Comparison of ENCODE assay signal across 12 mouse cellular contexts in genomic region chr11:96917415-96917814, GRCm38 (mm10). TPM values are rescaled to one million over a fixed set of nuclear protein-coding genes. Genes with fewer than 3 reads are reported as not detected.
DNase-seq lines count a peak whose midpoint lies in the region; ATAC-seq lines count a peak whose summit lies in the region.
"Had no signal": no experiment of that assay in that cellular context is flagged by ENCODE, and none has a peak within 500 bp of the region (broad histone marks: within the 10 kb centered on the region; RNA-seq: fewer than 3 reads in every experiment).

No protein-coding gene starts in this region.

- H3K9me3 ChIP-seq in liver, embryonic 12.5 days (replicated peaks): no peaks in the 10 kb centered on the region
- H3K9me3 ChIP-seq: limb, embryonic 12.5 days had no signal

- intact Hi-C loops in gastrocnemius, postnatal 36 days (cut with DNase I): no loop called here

- H3K9ac ChIP-seq in liver, embryonic 12.5 days: peak overlapping the region; percentile 69
- H3K9ac ChIP-seq: limb, embryonic 12.5 days had no signal

- peak overlapping the region; percentile 26 for H3K4me3 ChIP-seq in liver, embryonic 12.5 days

- peak; percentile 84 for ATAC-seq in liver, embryonic 12.5 days

- H3K27me3 ChIP-seq in liver, embryonic 12.5 days (replicated peaks): 0 out of 2 replicates have a peak, but pooled peaks cover 8% of the 10 kb centered on the region

- peaks cover 7% of the 10 kb centered on the region; the same call in 1 of the 2 replicates for H3K36me3 ChIP-seq in liver, embryonic 12.5 days
- H3K36me3 ChIP-seq: limb, embryonic 12.5 days had no signal

- H3K4me2 ChIP-seq in liver, embryonic 12.5 days: peak overlapping the region; percentile 57

- WGBS in liver, embryonic 12.5 days (ENCODE audit: insufficient replicate concordance): 26% methylated on average over 6 of the region's 6 CpGs

- peak overlapping the region; percentile 92 for H3K27ac ChIP-seq in liver, embryonic 12.5 days
- H3K27ac ChIP-seq: limb, embryonic 12.5 days had no signal

- peak; percentile 43 for DNase-seq in cerebellum, adult 9-10 months
- no peak for DNase-seq in cerebellum, postnatal 4 days (ENCODE audit: low spot score in 2 of 2)
- DNase-seq in spleen, adult 12 weeks (ENCODE audit: low spot score): peak; percentile 57
- DNase-seq in spleen, adult 18-20 months: no peak
- no peak for DNase-seq in gastrocnemius, postnatal 36 days
- no peak for DNase-seq in yolk sac, embryonic 10.5 days (ENCODE audit: low spot score)
- no peak for DNase-seq in gastrocnemius, postnatal 4 days (ENCODE audit: low spot score in 2 of 2)
- DNase-seq: cerebellum, postnatal 36 days; kidney, adult 2 months had no signal

- H3K4me1 ChIP-seq in liver, embryonic 12.5 days: peaks cover 61% of the 10 kb centered on the region

RNA-seq across cellular contexts. Expression of gene Cdk5rap3, which starts 1.1 kb away (rescaled TPM):
- polyA plus RNA-seq in liver, embryonic 12.5 days (2016; fragmentation: Nextera tagmentation; extraction: Ambion mirVana): 49.0 and 51.6 TPM in 2 replicates
- 10 to 100 TPM; 21.0 to 25.3 TPM for total RNA-seq in gastrocnemius, postnatal 36 days (2021)
- 10 to 100 TPM; 39.2 to 45.1 TPM for total RNA-seq in gastrocnemius, postnatal 4 days (2021)

RNA-seq across cellular contexts. Expression of gene Prr15l, which starts 10.5 kb away (rescaled TPM):
- 2.4 and 3.2 TPM in 2 replicates for polyA plus RNA-seq in liver, embryonic 12.5 days (2016; fragmentation: Nextera tagmentation; extraction: Ambion mirVana)
- not detected for total RNA-seq in gastrocnemius, postnatal 36 days (2021)
- total RNA-seq in gastrocnemius, postnatal 4 days (2021): not detected
- total RNA-seq: layer of hippocampus, postnatal 14 days had no signal

RNA-seq across cellular contexts. Expression of gene Pnpo, which starts 26.4 kb away (rescaled TPM):
- polyA plus RNA-seq in liver, embryonic 12.5 days (2016; fragmentation: Nextera tagmentation; extraction: Ambion mirVana): 528 and 553 TPM in 2 replicates
- total RNA-seq in gastrocnemius, postnatal 36 days (2021): 1 to 10 TPM; 6.6 to 7.5 TPM
- total RNA-seq in gastrocnemius, postnatal 4 days (2021): 1 to 10 TPM; 8.2 to 8.3 TPM

Comparison
In these comparisons a context has a peak if more than half of its experiments do, and no peak if none do; other contexts are left out.
1. DNase-seq: peak in cerebellum, adult 9-10 months (single experiment) and spleen, adult 12 weeks (single experiment); none in cerebellum, postnatal 4 days (0 of 2), spleen, adult 18-20 months (0 of 2), gastrocnemius, postnatal 36 days (0 of 2), yolk sac, embryonic 10.5 days (single experiment) and gastrocnemius, postnatal 4 days (0 of 2).